ENCODE assay signal across 29 mouse cellular contexts in genomic region chr9:104482440-104482839, GRCm38 (mm10).
"Had no signal": no experiment of that assay in that cellular context is flagged by ENCODE, and none has a peak within 500 bp of the region (broad histone marks: within the 10 kb centered on the region; RNA-seq: fewer than 3 reads in every experiment).

No protein-coding gene starts in this region.

- H3K9ac ChIP-seq: limb, embryonic 12.5 days; limb, embryonic 13.5 days; limb, embryonic 15.5 days; liver, embryonic 12.5 days; liver, embryonic 13.5 days; liver, embryonic 14.5 days; liver, embryonic 15.5 days; liver, postnatal 0 days; lung, embryonic 14.5 days; lung, embryonic 15.5 days; midbrain, embryonic 12.5 days; midbrain, embryonic 13.5 days; midbrain, embryonic 15.5 days had no signal

- H3K36me3 ChIP-seq: limb, embryonic 10.5 days; limb, embryonic 12.5 days; limb, embryonic 13.5 days; limb, embryonic 15.5 days; liver, embryonic 12.5 days; liver, embryonic 13.5 days; liver, embryonic 15.5 days; lung, embryonic 15.5 days; midbrain, embryonic 10.5 days; midbrain, embryonic 12.5 days; midbrain, embryonic 13.5 days; midbrain, embryonic 15.5 days had no signal

- H3K4me2 ChIP-seq: limb, embryonic 12.5 days; limb, embryonic 13.5 days; limb, embryonic 15.5 days; liver, embryonic 11.5 days; liver, embryonic 12.5 days; liver, embryonic 13.5 days; liver, embryonic 15.5 days; lung, embryonic 14.5 days; lung, embryonic 15.5 days; midbrain, embryonic 11.5 days; midbrain, embryonic 12.5 days; midbrain, embryonic 13.5 days; midbrain, embryonic 15.5 days had no signal

- H3K4me3 ChIP-seq: limb, embryonic 10.5 days; limb, embryonic 12.5 days; limb, embryonic 13.5 days; limb, embryonic 15.5 days; liver, embryonic 12.5 days; liver, embryonic 13.5 days; liver, embryonic 15.5 days; lung, embryonic 15.5 days; megakaryocyte, embryonic 14.5 days; midbrain, embryonic 10.5 days; midbrain, embryonic 12.5 days; midbrain, embryonic 13.5 days; midbrain, embryonic 15.5 days; myocyte had no signal

- H3K9me3 ChIP-seq: limb, embryonic 10.5 days; limb, embryonic 12.5 days; limb, embryonic 13.5 days; limb, embryonic 15.5 days; liver, embryonic 12.5 days; liver, embryonic 13.5 days; liver, embryonic 15.5 days; lung, embryonic 15.5 days; midbrain, embryonic 10.5 days; midbrain, embryonic 12.5 days; midbrain, embryonic 13.5 days; midbrain, embryonic 15.5 days had no signal

- H3K4me1 ChIP-seq: limb, embryonic 10.5 days; limb, embryonic 12.5 days; limb, embryonic 13.5 days; limb, embryonic 15.5 days; liver, embryonic 12.5 days; liver, embryonic 13.5 days; liver, embryonic 15.5 days; lung, embryonic 15.5 days; megakaryocyte, embryonic 14.5 days; midbrain, embryonic 10.5 days; midbrain, embryonic 12.5 days; midbrain, embryonic 13.5 days; midbrain, embryonic 15.5 days had no signal

- H3K27me3 ChIP-seq: limb, embryonic 12.5 days; limb, embryonic 13.5 days; limb, embryonic 15.5 days; liver, embryonic 12.5 days; liver, embryonic 13.5 days; liver, embryonic 15.5 days; lung, embryonic 15.5 days; megakaryocyte, embryonic 14.5 days; midbrain, embryonic 12.5 days; midbrain, embryonic 13.5 days; midbrain, embryonic 15.5 days had no signal

- DNase-seq: left cerebral cortex, postnatal 4 days; liver; liver, embryonic 13.5 days; liver, postnatal 0 days; lung, adult 18-20 months; lung, adult 2 months; lung, embryonic 14.5 days; lung, postnatal 10 days; lung, postnatal 14 days; lung, postnatal 36 days; lung, postnatal 4 days; midbrain, embryonic 14.5 days had no signal

- H3K27ac ChIP-seq: limb, embryonic 10.5 days; limb, embryonic 12.5 days; limb, embryonic 13.5 days; limb, embryonic 15.5 days; liver, embryonic 12.5 days; liver, embryonic 13.5 days; liver, embryonic 14.5 days; liver, embryonic 15.5 days; lung, embryonic 15.5 days; macrophage; midbrain, embryonic 10.5 days; midbrain, embryonic 12.5 days; midbrain, embryonic 13.5 days; midbrain, embryonic 15.5 days had no signal
